Mouse (Mus musculus) frontal cortex, postnatal 25 days (tissue): ENCODE results near the gene Galnt13.
"Not testable (repeated sequence)": the region's sequence is repeated elsewhere in the genome, so short reads cannot be mapped to it uniquely, and the experiment has no call there.

Experiments used
- DNase-seq, 2 experiments: peaks; one replicate each; pipeline ENCODE4 v3.0.0; 2022; ENCODE audit warnings: low spot score in 2 of 2

Galnt13 gene

GRCm38 (mm10) chr2:54915088-54915670, 479.1 kb downstream of the Galnt13 start:
- DNase-seq = no peak

- no peak for DNase-seq
These were observed 500.3 kb downstream of the Galnt13 start for GRCm38 (mm10) chr2:54936369-54936768.

DNA sequence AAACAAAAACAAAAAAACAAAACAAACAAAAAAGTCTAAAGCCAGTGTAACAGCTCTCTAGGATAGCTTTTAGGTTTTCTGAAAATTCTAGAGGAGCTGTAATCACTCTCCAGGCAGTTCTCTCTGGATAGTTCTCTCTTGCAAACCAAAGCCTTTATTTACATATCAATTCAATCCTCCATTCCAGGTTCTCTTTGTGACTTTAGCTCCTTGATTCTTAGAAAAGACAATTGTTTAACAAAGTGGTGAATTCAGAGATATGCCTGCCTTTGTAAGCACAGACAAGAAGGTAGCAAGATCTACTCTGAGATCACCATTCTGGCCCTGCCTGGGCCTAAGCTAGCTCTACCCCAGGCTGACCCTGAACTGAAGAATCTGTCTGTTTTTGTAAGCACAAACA, 501.2 kb downstream of the Galnt13 start:
- no peak for DNase-seq

DNA sequence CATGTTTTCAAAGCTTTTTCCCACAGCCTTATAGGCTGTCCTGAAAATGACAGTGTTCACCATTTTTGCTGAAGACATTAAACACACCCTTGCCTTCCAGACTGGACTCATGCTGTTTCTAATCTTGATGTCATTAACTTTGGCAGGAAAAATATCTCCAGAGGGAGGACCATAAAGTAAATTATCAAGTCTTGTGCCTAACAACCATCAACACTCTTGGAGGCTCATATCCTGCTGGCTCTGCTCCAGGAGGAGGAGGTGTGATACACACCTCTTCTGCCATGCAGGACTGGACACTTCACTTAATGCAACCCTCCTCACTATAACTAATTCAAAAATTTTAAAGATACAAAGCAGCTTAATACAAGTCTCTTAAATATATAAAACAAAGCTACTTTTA, 502.0 kb downstream of the Galnt13 start:
- no peak for DNase-seq

- DNase-seq = no peak
These were observed 507.3 kb downstream of the Galnt13 start for GRCm38 (mm10) chr2:54943386-54943785.

- no peak for DNase-seq
These were observed 547.7 kb downstream of the Galnt13 start for GRCm38 (mm10) chr2:54983839-54984238.

- DNase-seq = not testable (repeated sequence)
These were observed 586.4 kb downstream of the Galnt13 start for GRCm38 (mm10) chr2:55022539-55022938.

GRCm38 (mm10) chr2:55034610-55035009, 598.5 kb downstream of the Galnt13 start:
- DNase-seq = no peak

GRCm38 (mm10) chr2:55065469-55066315, 629.6 kb downstream of the Galnt13 start:
- DNase-seq = no peak

GRCm38 (mm10) chr2:55085580-55085979, 649.5 kb downstream of the Galnt13 start:
- DNase-seq = no peak

- no peak for DNase-seq
These were observed 651.9 kb downstream of the Galnt13 start for GRCm38 (mm10) chr2:55088034-55088433.

DNA sequence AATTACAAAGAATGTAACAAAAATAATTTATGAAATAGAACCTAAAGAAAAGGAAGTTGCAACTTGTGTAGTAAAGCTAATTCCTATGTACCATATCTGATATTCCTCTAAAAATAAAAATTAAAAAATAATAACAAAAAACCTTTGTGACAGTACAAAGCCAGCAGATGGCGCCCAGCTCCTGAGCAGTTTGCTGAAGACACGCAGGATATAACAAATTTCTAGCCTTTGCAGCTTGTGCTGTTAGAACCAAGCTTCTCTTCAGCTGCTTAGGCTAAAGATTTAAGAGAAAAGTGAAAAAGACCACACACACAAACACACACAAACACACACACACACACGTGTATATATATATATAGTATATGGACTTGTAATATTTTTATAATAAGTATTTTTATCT, 654.2 kb downstream of the Galnt13 start:
- peak; percentile 11 to 25 for DNase-seq

- no peak for DNase-seq
These were observed 655.4 kb downstream of the Galnt13 start for GRCm38 (mm10) chr2:55091495-55091894.

DNA sequence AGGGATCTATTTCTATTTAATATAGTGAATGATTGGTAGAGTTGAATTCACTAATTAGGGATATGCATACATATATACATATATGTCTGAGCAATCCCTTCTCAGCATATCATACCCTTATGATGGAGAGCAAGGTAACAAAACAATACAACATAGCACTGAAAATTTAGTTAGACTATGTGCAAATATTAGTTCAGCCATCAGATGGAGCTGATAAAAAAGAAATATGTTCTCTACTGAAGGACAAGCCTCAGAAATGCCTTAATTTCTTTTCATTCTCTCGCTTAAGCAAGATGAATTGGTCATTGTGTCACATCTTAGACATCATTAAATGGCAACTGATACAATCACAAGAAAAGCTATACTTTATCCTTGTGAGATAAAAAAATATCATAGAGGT, 663.0 kb downstream of the Galnt13 start:
- DNase-seq = no peak

GRCm38 (mm10) chr2:55101279-55101678, 665.2 kb downstream of the Galnt13 start:
- no peak for DNase-seq

- no peak for DNase-seq
These were observed 667.4 kb downstream of the Galnt13 start for GRCm38 (mm10) chr2:55103521-55103920.

DNA sequence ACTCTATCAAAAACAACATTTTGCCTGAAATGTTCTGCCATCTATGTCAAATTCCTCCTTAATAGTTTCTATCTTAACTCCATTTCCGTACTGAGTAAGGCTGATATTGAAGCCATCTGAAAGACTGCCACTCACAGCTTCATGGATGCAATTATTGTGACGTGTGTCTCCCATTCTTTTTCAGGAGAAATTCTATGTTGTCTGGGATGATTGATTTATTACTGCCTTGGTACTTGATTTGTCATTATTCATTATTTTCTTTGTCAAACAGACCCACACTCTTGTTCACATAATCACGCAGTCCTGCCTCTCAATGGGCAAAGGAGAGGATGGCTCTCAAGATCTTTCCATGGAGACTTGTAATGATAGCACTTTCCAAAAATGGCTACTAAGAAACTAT, 671.7 kb downstream of the Galnt13 start:
- no peak for DNase-seq

- DNase-seq = no peak
These were observed 717.0 kb downstream of the Galnt13 start for GRCm38 (mm10) chr2:55153089-55153488.

GRCm38 (mm10) chr2:55164781-55165180, 728.7 kb downstream of the Galnt13 start:
- no peak for DNase-seq
